Mouse (Mus musculus) lung, postnatal 0 days (tissue): Measurements from ENCODE around the gene B3gntl1.

Experiments
- CTCF ChIP-seq: IDR thresholded peaks from 2 replicates; pipeline ENCODE4 v1.5.1; 2016; ENCODE audit warnings: antibody characterized with exemption, mild to moderate bottlenecking
- EP300 ChIP-seq: IDR thresholded peaks from 2 replicates; pipeline ENCODE4 v1.6.1; 2016; ENCODE audit warnings: antibody characterized with exemption, mild to moderate bottlenecking, control low read depth

DNA sequence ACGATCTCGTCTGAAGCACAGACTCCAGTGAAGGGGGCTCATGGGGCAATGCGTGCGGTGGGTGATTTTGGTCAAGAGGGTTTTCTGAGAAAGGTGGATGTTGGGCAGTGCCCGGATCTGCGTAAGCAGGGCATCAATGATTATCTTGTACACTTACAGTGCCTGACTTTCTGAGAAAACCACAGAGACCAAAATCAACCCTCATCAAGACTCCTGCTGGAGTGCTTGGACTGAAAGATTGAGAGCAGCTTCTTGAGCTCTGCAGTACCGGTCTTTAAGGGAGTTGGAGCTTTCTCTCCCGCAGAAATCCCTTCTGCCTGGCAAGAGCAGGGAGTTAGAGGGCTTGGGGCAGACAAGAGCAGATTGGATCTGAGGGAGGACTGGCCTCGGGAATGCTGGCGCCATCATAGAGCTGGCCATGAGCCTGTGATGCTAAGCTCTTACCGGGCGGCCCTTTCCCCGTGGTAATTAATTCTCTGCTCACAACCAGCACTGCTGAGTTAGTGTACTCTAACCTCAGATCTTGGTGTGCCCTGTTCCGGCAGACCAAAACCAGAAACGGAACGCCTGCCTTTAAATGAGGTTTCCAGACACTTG lies 30.8 kb upstream of the B3gntl1 start:
- TF ChIP-seq CTCF (no peak), EP300 (no peak)
